Mouse (Mus musculus) CH12F3 (cell line): ENCODE data around the gene Stk32c.

Experiments
- in situ Hi-C: fragments of 300-500 bp; cut with MboI; formaldehyde crosslinking; loops from 2 replicates; pipeline ENCODE4 v1.14.3; 2020; ENCODE audit warnings: low sequenced_read_pairs

The Stk32c gene

GRCm38 (mm10) chr7:139075054-139075794, 137.9 kb downstream of the Stk32c start:
- in situ Hi-C loops: no loop called here

GRCm38 (mm10) chr7:139074189-139074588, 138.9 kb downstream of the Stk32c start:
- in situ Hi-C loops: no loop called here

GRCm38 (mm10) chr7:139068182-139068623, 144.9 kb downstream of the Stk32c start:
- in situ Hi-C loops: no loop called here

- in situ Hi-C loops: no loop called here
Observed at GRCm38 (mm10) chr7:139063406-139063805, 149.7 kb downstream of the Stk32c start.
